Mouse (Mus musculus): ENCODE data around the gene Vstm2l. TPM values are rescaled to one million over a fixed set of nuclear protein-coding genes. Genes with fewer than 3 reads are reported as not detected.

Gene Vstm2l
- polyA plus RNA-seq, 2 experiments: 0.06 TPM; not detected in 1

DNA sequence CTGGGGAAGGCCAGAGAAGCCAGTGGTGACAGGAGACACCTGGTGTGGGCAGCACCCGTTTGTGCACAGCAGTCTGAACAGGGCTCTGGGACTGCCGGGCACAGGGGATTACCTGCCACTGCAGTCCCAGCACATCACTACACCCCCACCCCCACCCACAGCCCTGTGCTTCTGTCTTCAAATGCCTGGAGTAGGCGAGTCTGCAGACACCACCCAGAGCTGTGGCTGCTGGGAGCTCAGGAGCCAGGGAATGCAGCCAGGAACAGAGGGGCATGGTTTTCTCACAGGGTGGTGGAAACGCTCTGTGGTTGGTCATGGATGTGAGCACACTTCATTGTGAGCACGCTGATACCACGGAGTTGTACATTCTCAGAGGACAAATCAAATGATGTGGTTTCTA lies 23.3 kb upstream of the Vstm2l start:
- no peak for DNase-seq (ENCODE audit: low read depth in 3 of 3, low spot score in 3 of 3)
- Histone ChIP-seq H3K27me3 (ENCODE audit: control insufficient read depth, insufficient read depth, low read length) (no peaks in the 10 kb centered on the region), H3K36me3 (replicated peaks; ENCODE audit: control insufficient read depth, insufficient read depth, low read depth) (no peaks in the 10 kb centered on the region), H3K4me1 (replicated peaks; ENCODE audit: control insufficient read depth in 2 of 2, insufficient read depth in 2 of 2, low read length in 1 of 2) (no peaks in the 10 kb centered on the region), H3K27ac (no peak overlapping the region), H3K4me3 (ENCODE audit: insufficient read depth in 1 of 2, low read depth in 2 of 2, low read length in 2 of 2) (no peak overlapping the region), H3K9me3 (ENCODE audit: control insufficient read depth, low read length) (no peaks in the 10 kb centered on the region), H3K9ac (replicated peaks) (no peak overlapping the region), H3K4me2 (ENCODE audit: low read depth) (no peak overlapping the region)
- WGBS (ENCODE audit: insufficient replicate concordance): 71% methylated on average over 6 of the region's 6 CpGs
- no peak for ATAC-seq (ENCODE audit: insufficient read depth)
- TF ChIP-seq CTCF (IDR thresholded peaks at IDR 0.05; ENCODE audit: low read depth): no peak

DNA sequence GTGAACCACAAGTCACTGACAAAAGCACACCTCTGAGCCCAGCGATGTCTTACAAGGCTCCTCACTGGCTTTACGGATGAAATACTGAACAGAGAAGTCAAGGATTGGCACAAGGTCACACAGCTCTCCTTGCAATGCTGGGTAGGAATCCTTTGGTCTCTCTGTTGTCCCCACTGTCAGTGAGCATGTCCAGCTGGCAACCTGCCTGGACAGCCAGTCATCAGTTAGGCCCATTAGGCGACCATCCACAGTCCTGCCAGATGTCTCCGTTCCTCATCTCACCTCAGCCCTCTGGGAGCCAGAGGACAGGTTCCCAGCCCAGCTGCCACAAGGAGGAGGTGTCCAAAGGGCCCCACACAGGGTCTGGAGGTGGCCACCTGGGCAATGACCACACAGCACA lies 17.3 kb upstream of the Vstm2l start:
- no peak overlapping the region for H3K4me3 ChIP-seq (ENCODE audit: insufficient read depth in 1 of 2, low read depth in 2 of 2, low read length in 2 of 2)
- H3K27me3 ChIP-seq (ENCODE audit: control insufficient read depth, insufficient read depth, low read length): no peaks in the 10 kb centered on the region
- H3K27ac ChIP-seq: no peak overlapping the region
- DNase-seq (ENCODE audit: low read depth in 3 of 3, low spot score in 3 of 3) (no peak), ATAC-seq (ENCODE audit: insufficient read depth) (no peak)
- H3K4me1 ChIP-seq (replicated peaks; ENCODE audit: control insufficient read depth in 2 of 2, insufficient read depth in 2 of 2, low read length in 1 of 2): no peaks in the 10 kb centered on the region
- no peak for TF ChIP-seq EP300 (IDR thresholded peaks at IDR 0.05; ENCODE audit: low read depth)
- 61% methylated on average over 4 of the region's 4 CpGs for WGBS (ENCODE audit: insufficient replicate concordance)
- H3K4me2 ChIP-seq (ENCODE audit: low read depth): no peak overlapping the region
- no peaks in the 10 kb centered on the region for H3K36me3 ChIP-seq (replicated peaks; ENCODE audit: control insufficient read depth, insufficient read depth, low read depth)
- H3K9me3 ChIP-seq (ENCODE audit: control insufficient read depth, low read length): no peaks in the 10 kb centered on the region
- H3K9ac ChIP-seq (replicated peaks): no peak overlapping the region

DNA sequence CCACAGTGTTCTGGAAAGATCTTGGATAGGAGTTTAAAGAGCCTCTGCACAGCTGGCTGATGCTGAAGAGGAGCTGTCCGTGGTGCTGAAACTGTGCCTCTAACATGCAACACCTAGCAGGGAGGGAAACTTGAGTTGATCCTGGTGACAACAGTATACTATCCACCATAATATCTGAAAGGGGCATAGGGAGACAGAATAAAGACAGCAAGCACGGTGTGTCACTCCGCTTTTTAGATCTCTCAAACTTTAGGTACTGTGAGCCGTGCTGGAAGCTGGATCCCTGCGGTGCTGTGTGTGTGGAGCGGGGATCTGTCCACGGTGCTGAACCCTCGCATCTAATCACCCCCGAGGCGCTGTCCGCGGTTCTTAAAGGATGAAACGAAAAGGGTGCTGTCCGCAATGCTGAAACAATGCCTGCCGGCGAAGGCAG lies 1.2 kb upstream of the Vstm2l start:
- no peak overlapping the region for H3K4me3 ChIP-seq (ENCODE audit: insufficient read depth in 1 of 2, low read depth in 2 of 2, low read length in 2 of 2)
- 2% methylated on average over 16 of the region's 16 CpGs for WGBS (ENCODE audit: insufficient replicate concordance)
- H3K4me2 ChIP-seq (ENCODE audit: low read depth): no peak overlapping the region
- TF ChIP-seq CTCF (IDR thresholded peaks at IDR 0.05; ENCODE audit: low read depth): no peak
- no peak for TF ChIP-seq EP300 (IDR thresholded peaks at IDR 0.05; ENCODE audit: low read depth)
- ATAC-seq (ENCODE audit: insufficient read depth): peak; percentile 45; the same call in 1 of the 2 replicates
- H3K9me3 ChIP-seq (ENCODE audit: control insufficient read depth, low read length): no peaks in the 10 kb centered on the region
- no peaks in the 10 kb centered on the region for H3K4me1 ChIP-seq (replicated peaks; ENCODE audit: control insufficient read depth in 2 of 2, insufficient read depth in 2 of 2, low read length in 1 of 2)
- peak; percentile 59 to 63 (median 59) for DNase-seq (ENCODE audit: low read depth in 3 of 3, low spot score in 3 of 3)
- no peak overlapping the region for H3K27ac ChIP-seq
- H3K27me3 ChIP-seq (ENCODE audit: control insufficient read depth, insufficient read depth, low read length): peaks cover 28% of the 10 kb centered on the region
- H3K36me3 ChIP-seq (replicated peaks; ENCODE audit: control insufficient read depth, insufficient read depth, low read depth): no peaks in the 10 kb centered on the region
- no peak overlapping the region for H3K9ac ChIP-seq (replicated peaks)

DNA sequence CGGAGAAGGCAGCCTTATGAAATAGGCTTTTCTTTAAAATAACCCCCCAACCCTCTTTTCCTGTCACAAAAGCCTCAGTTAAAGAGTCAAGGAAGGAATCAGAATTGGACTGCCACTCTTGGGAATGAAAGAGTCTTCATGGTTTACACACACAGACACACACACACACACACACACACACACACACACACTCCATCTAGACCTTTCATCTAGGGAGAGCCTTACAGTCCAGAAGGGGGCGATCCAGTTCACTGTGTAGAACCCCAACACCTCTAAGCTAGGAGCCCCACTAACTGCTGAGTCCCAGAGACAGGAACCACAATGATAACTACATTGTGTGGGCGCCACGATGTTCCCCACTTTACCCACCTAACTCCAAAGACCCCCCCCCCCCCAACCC lies 748 bp upstream of the Vstm2l start:
- H3K9me3 ChIP-seq (ENCODE audit: control insufficient read depth, low read length): no peaks in the 10 kb centered on the region
- WGBS (ENCODE audit: insufficient replicate concordance): 2% methylated on average over 4 of the region's 4 CpGs
- TF ChIP-seq EP300 (IDR thresholded peaks at IDR 0.05; ENCODE audit: low read depth) (no peak), CTCF (IDR thresholded peaks at IDR 0.05; ENCODE audit: low read depth) (no peak)
- no peak overlapping the region for H3K4me3 ChIP-seq (ENCODE audit: insufficient read depth in 1 of 2, low read depth in 2 of 2, low read length in 2 of 2)
- ATAC-seq (ENCODE audit: insufficient read depth) (no peak), DNase-seq (ENCODE audit: low read depth in 3 of 3, low spot score in 3 of 3) (no peak)
- no peak overlapping the region for H3K27ac ChIP-seq
- H3K27me3 ChIP-seq (ENCODE audit: control insufficient read depth, insufficient read depth, low read length): peaks cover 28% of the 10 kb centered on the region
- H3K4me1 ChIP-seq (replicated peaks; ENCODE audit: control insufficient read depth in 2 of 2, insufficient read depth in 2 of 2, low read length in 1 of 2): no peaks in the 10 kb centered on the region
- H3K9ac ChIP-seq (replicated peaks): no peak overlapping the region
- no peaks in the 10 kb centered on the region for H3K36me3 ChIP-seq (replicated peaks; ENCODE audit: control insufficient read depth, insufficient read depth, low read depth)
- no peak overlapping the region for H3K4me2 ChIP-seq (ENCODE audit: low read depth)

- TF ChIP-seq CTCF (IDR thresholded peaks at IDR 0.05; ENCODE audit: low read depth) (no peak), EP300 (IDR thresholded peaks at IDR 0.05; ENCODE audit: low read depth) (no peak)
- DNase-seq (ENCODE audit: low read depth in 3 of 3, low spot score in 3 of 3) (no peak), ATAC-seq (ENCODE audit: insufficient read depth) (no peak)
- Histone ChIP-seq H3K27ac (no peak overlapping the region), H3K4me1 (replicated peaks; ENCODE audit: control insufficient read depth in 2 of 2, insufficient read depth in 2 of 2, low read length in 1 of 2) (no peaks in the 10 kb centered on the region), H3K4me3 (ENCODE audit: insufficient read depth in 1 of 2, low read depth in 2 of 2, low read length in 2 of 2) (no peak overlapping the region), H3K36me3 (replicated peaks; ENCODE audit: control insufficient read depth, insufficient read depth, low read depth) (no peaks in the 10 kb centered on the region), H3K27me3 (ENCODE audit: control insufficient read depth, insufficient read depth, low read length) (peaks cover 28% of the 10 kb centered on the region), H3K4me2 (ENCODE audit: low read depth) (no peak overlapping the region), H3K9me3 (ENCODE audit: control insufficient read depth, low read length) (no peaks in the 10 kb centered on the region), H3K9ac (replicated peaks) (no peak overlapping the region)
- WGBS (ENCODE audit: insufficient replicate concordance): 35% methylated on average over 43 of the region's 43 CpGs
Observed at GRCm38 (mm10) chr2:157914889-157915517, 550 bp downstream of the Vstm2l start.

Data from liver, embryonic 14.5 days (tissue).